Mouse (Mus musculus) gastrocnemius, postnatal 14 days (tissue): ENCODE measurements around the gene Tns1. TPM values are rescaled to one million over a fixed set of nuclear protein-coding genes. Genes with fewer than 3 reads are reported as not detected.

Experiments
- DNase-seq: peaks from one replicate; pipeline ENCODE4 v3.0.0; 2021; ENCODE audit warnings: mixed read lengths
- intact Hi-C: fragments of 180-260 bp; cut with DNase I; formaldehyde crosslinking; loops from one replicate; pipeline ENCODE4 v1.15.1; 2025; ENCODE audit warnings: low total_unique reads
- total RNA-seq, 2 experiments: library from RNA; stranded (reverse); gene quantifications; 2 replicates each; pipeline ENCODE4 v1.2.3; 2021

Gene Tns1
- total RNA-seq, 2 experiments from 2014 or later: 176 to 217 TPM

GRCm38 (mm10) chr1:74069085-74069835 lies 55.0 kb downstream of the Tns1 start:
- peak; percentile 47 for DNase-seq
- intact Hi-C loops: no loop called here

GRCm38 (mm10) chr1:74068366-74069084 lies 55.7 kb downstream of the Tns1 start:
- no peak for DNase-seq

GRCm38 (mm10) chr1:74067866-74068265 lies 56.4 kb downstream of the Tns1 start:
- intact Hi-C loops: no loop called here
- no peak for DNase-seq

More at GRCm38 (mm10) chr1:74068366-74069084, 55.7 kb downstream of the Tns1 start:
- intact Hi-C loops: no loop called here

- DNase-seq: no peak
- intact Hi-C loops: no loop called here
Observed at GRCm38 (mm10) chr1:74066576-74066975, 57.7 kb downstream of the Tns1 start.

GRCm38 (mm10) chr1:74066061-74066460 lies 58.2 kb downstream of the Tns1 start:
- DNase-seq: peak; percentile 67
- intact Hi-C loops: no loop called here

GRCm38 (mm10) chr1:74060046-74060445 lies 64.2 kb downstream of the Tns1 start:
- no peak for DNase-seq
- intact Hi-C loops: no loop called here

- intact Hi-C loops: no loop called here
- DNase-seq: no peak
Observed at GRCm38 (mm10) chr1:74059552-74059951, 64.7 kb downstream of the Tns1 start.

- no peak for DNase-seq
Observed at GRCm38 (mm10) chr1:74058771-74059170, 65.5 kb downstream of the Tns1 start.

GRCm38 (mm10) chr1:74058309-74058708 lies 65.9 kb downstream of the Tns1 start:
- no peak for DNase-seq
- intact Hi-C loops: no loop called here

More at GRCm38 (mm10) chr1:74058771-74059170, 65.5 kb downstream of the Tns1 start:
- intact Hi-C loops: no loop called here

GRCm38 (mm10) chr1:74057501-74057900 lies 66.7 kb downstream of the Tns1 start:
- intact Hi-C loops: no loop called here

GRCm38 (mm10) chr1:74055552-74055951 lies 68.7 kb downstream of the Tns1 start:
- intact Hi-C loops: no loop called here
- no peak for DNase-seq

More at GRCm38 (mm10) chr1:74057501-74057900, 66.7 kb downstream of the Tns1 start:
- no peak for DNase-seq

GRCm38 (mm10) chr1:74054471-74054870 lies 69.8 kb downstream of the Tns1 start:
- no peak for DNase-seq
- intact Hi-C loops: no loop called here

GRCm38 (mm10) chr1:74054007-74054406 lies 70.2 kb downstream of the Tns1 start:
- intact Hi-C loops: no loop called here

GRCm38 (mm10) chr1:74053068-74053467 lies 71.2 kb downstream of the Tns1 start:
- intact Hi-C loops: no loop called here

More at GRCm38 (mm10) chr1:74054007-74054406, 70.2 kb downstream of the Tns1 start:
- no peak for DNase-seq

GRCm38 (mm10) chr1:74051349-74051748 lies 72.9 kb downstream of the Tns1 start:
- DNase-seq: no peak
- intact Hi-C loops: no loop called here

More at GRCm38 (mm10) chr1:74053068-74053467, 71.2 kb downstream of the Tns1 start:
- no peak for DNase-seq

GRCm38 (mm10) chr1:74049430-74049829 lies 74.8 kb downstream of the Tns1 start:
- intact Hi-C loops: no loop called here
- no peak for DNase-seq

GRCm38 (mm10) chr1:74047722-74048121 lies 76.5 kb downstream of the Tns1 start:
- intact Hi-C loops: no loop called here
- DNase-seq: no peak

GRCm38 (mm10) chr1:74047311-74047710 lies 76.9 kb downstream of the Tns1 start:
- no peak for DNase-seq
- intact Hi-C loops: no loop called here

- intact Hi-C loops: no loop called here
- DNase-seq: no peak
Observed at GRCm38 (mm10) chr1:74045034-74045433, 79.2 kb downstream of the Tns1 start.

- DNase-seq: no peak
- intact Hi-C loops: no loop called here
Observed at GRCm38 (mm10) chr1:74044421-74044820, 79.8 kb downstream of the Tns1 start.
